Mouse (Mus musculus) liver (tissue): ENCODE measurements around the gene Gm9125.
"Not testable (repeated sequence)": the region's sequence is repeated elsewhere in the genome, so short reads cannot be mapped to it uniquely, and the experiment has no call there.

Experiments
- DNase-seq: peaks from one replicate; pipeline ENCODE4 v3.0.0-alpha.2; 2020; ENCODE audit warnings: mixed read lengths

The Gm9125 gene

DNA sequence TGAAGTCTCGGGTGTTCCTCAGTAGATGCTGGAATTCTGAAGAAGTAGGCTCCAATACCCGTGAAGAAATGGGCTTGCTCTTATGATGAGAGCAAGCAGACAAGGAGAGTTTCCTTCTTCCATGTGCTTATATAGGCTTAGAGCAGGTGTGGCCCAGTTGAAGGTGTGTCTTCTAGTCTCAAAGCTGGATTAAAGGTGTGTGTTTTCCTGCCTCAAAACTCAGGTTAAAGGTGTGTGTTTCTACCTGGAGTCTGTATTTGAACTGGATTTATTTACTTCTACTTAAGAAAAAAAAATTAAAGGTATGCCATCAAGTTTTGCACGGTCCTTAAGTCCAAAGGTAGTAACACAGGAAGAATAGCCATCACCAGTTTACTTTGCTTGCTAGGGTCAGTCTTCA lies at the start of gene Gm9125:
Gene Gm9125 (minus strand): TSS at position 101 of the 400 bp plus-strand sequence.
- DNase-seq: not testable (repeated sequence)

DNA sequence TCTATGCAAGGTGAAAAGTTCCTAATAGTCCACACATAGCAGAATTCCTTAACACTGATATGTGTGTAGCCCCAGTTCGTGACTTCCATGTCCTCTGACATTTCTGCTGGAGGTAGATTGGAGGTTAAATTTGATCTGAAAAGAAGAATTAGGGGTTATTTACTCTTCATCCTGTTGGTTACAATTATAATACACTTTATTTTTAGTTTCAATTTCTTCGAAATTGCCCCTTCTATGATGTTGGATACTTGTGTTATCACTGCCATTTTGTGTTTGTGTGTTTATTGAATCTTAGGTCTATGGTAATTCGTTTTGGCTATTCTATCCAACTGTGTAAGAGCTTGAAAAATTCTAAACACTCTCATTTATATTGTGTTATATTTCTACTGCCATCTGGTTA lies 17.9 kb upstream of the Gm9125 start, which contains the start of gene Gm10697:
Gene Gm10697 (minus strand): TSS at position 101 of the 400 bp plus-strand sequence.
- DNase-seq: not testable (repeated sequence)

DNA sequence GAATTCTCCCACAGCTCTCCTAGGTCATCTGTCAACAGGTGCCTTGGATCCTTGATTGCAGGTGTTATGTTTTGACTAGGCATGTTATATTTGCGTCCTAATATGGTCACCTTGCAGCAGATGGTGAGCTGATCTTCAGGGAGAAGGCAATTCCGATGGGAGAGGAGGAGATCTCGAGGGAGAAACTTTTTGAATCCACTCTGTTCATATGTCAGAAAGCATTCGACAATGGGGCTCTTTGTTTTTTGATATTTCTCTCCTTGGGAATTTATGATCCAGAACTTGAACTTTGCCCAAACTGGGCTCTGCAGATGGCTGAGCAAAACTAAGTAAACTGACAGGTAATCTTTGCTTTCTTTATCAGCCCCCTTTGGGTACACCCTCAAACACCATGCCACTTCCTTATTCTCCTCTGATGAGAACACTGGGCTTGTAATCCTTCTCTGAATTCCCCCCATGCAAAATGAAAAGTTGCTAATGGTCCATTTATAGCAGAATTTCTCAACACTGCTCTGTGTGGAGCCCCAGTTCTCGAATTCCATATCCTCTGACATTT lies 5.0 kb downstream of the Gm9125 start:
- not testable (repeated sequence) for DNase-seq

DNA sequence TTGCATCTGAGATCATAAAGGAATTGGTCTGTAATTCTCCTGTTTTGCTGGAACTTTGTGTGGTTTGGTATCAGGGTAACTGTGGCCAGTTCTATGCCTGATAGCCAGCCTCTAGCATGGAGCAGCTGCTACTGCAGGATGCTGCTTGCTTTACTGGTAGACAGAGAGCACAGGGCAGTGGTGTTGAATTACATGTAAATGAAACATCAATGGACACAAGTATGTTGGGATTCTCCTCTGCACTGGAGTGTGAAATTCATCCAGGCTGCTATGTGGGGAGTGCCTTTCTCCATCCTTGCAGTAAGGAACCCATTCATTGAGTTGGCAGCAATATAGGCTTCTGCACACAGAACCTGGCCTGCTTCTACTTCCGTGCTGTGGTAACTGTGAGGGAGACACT lies 16.4 kb downstream of the Gm9125 start:
- DNase-seq: not testable (repeated sequence)

DNA sequence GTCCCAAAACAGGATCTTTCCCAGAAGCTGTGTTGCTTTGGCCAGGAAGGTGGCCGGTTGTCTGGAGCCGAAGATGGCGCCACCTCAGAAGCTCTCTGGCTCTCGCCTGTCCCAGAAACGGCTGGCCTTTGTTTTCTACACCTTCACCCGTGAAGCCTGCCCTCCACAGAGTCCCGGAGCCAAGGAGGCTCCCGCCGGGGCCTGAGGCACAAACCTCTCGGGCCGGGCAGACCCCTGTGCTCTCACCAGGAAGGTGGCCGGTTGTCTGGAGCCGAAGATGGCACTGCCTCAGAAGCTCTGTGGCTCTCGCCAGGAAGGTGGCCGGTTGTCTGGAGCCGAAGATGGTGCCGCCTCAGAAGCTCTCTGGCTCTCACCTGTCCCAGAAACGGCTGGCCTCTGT lies 20.3 kb downstream of the Gm9125 start:
- not testable (repeated sequence) for DNase-seq
